Mouse (Mus musculus) megakaryocyte, embryonic 14.5 days (primary cell): ENCODE data around the gene Pigb.

Experiments
- FLI1 ChIP-seq: IDR thresholded peaks from 2 replicates; pipeline ENCODE4 v1.6.1; 2012; ENCODE audit warnings: low read length, inconsistent platforms, mixed read lengths
- GATA1 ChIP-seq: IDR thresholded peaks from 3 replicates; pipeline ENCODE4 v1.6.1; 2012; ENCODE audit warnings: mixed read lengths, low read length, inconsistent platforms, borderline replicate concordance

- TF ChIP-seq GATA1 (no peak), FLI1 (no peak)
Measured at GRCm38 (mm10) chr9:73008384-73008783, 31.8 kb downstream of the Pigb start.
